Mouse (Mus musculus) MEL (cell line): ENCODE data around the gene Klhdc3.

Experiments used
- CTCF ChIP-seq, 3 experiments: IDR thresholded peaks in 2 of 3; conservative IDR thresholded peaks in 1 of 3; 2 replicates each; pipeline ENCODE4 v1.5.1; 2011 to 2012; ENCODE audit warnings: low read length in 3 of 3, low read depth in 2 of 3, mild to moderate bottlenecking in 2 of 3, improper control_type of control experiment in 1 of 3, inconsistent platforms in 1 of 3, mixed read lengths in 1 of 3, moderate library complexity in 1 of 3; ENCODE audit not compliant: control insufficient read depth in 1 of 3, insufficient read depth in 1 of 3, poor library complexity in 1 of 3, severe bottlenecking in 1 of 3
- GATA1 ChIP-seq: IDR thresholded peaks from 2 replicates; pipeline ENCODE4 v1.6.1; 2011; ENCODE audit warnings: low read depth, low read length, improper control_type of control experiment
- RCOR1 ChIP-seq: IDR thresholded peaks from 2 replicates; pipeline ENCODE4 v1.6.1; 2012; ENCODE audit warnings: low read depth, mild to moderate bottlenecking, inconsistent platforms, low read length, improper control_type of control experiment
- USF1 ChIP-seq: IDR thresholded peaks from 2 replicates; pipeline ENCODE4 v1.6.1; 2014; ENCODE audit warnings: low read depth, mild to moderate bottlenecking, inconsistent platforms, low read length, improper control_type of control experiment, moderate library complexity
- ZMIZ1 ChIP-seq: IDR thresholded peaks from 2 replicates; pipeline ENCODE4 v1.6.1; 2012; ENCODE audit warnings: low read depth, mild to moderate bottlenecking, inconsistent platforms, low read length, improper control_type of control experiment, moderate library complexity

DNA sequence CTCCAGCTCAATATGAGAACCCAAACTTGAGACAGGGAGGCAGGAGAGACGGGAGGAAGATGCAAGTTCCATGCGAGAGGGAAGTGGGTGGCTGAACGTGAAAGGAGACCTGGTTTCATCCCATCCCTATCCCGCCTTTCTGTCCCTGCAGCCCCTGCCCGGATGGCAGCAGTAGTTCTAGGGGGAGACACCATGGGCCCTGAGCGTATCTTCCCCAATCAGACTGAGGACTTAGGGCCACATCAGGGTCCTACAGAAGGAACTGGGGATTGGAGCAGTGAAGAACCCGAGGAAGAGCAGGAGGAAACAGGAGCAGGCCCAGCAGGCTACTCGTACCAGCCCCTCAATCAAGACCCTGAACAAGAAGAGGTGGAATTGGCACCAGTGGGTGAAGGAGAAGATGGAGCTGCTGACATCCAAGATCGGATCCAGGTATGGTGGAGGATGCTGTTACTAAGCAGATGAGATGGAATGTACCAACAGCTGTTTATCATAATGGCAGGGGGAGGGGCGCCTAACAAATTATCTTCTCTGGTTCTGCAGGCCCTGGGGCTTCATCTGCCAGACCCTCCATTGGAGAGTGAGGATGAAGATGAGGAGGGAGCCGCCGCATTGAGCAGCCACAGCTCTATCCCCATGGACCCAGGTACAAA, 878 bp upstream of the Klhdc3 start:
- TF ChIP-seq CTCF (IDR thresholded peaks at IDR 0.05 in 2 of 3, conservative IDR thresholded peaks at IDR 0.05 in 1 of 3; ENCODE audit: control insufficient read depth in 1 of 3, insufficient read depth in 1 of 3, low read depth in 2 of 3, low read length in 3 of 3, poor library complexity in 1 of 3, severe bottlenecking in 1 of 3) (no peak), USF1 (no peak), RCOR1 (no peak), GATA1 (no peak), ZMIZ1 (no peak)
